Mouse (Mus musculus) cerebral cortex, adult 2 months (tissue): ENCODE data around the gene Nol3.

Experiments
- WGBS: fragments of 180-500 bp; shearing (Covaris S2); methylation state at CpG from one replicate; pipeline ENCODE4 v1.1.7; 2018; 5-methylcytosine and 5-hydroxymethylcytosine counted together

The Nol3 gene

DNA sequence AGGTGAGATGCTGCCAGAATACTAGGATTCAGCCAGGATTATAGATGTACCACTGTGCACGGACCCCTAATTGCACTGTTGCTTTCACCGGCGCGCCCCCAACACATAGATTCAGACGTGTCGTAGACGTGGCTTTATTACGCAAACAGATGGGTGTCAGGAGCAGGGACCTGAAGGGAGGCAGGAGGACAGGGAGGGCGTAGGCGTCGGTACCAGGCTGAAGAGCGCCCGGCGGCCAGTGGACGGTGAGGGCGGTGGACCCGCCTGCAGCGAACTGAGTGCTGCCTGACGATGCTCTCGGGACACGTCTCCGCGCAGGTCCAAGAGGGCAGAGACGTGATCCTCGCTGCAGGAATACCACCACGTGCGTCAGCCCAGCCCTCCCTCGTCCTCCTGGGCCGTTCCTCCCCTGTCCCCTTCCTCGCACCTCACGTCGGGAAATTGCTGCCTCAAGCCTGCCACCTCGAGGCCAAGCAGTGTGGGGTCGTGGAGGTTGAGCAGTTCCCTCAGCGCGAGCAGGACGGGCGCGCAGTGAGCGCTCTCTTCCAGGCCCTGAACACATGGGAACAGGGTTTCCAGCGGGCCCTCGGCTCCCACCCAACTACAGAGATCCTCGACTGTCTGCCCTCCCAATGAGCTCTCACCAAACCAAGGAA, 14.0 kb downstream of the Nol3 start, which contains the start of gene 4931428F04Rik:
Gene 4931428F04Rik, minus strand, starts transcription at position 60 of the 656 bp plus-strand sequence.
- 4% methylated on average over 43 of the region's 43 CpGs for WGBS

- 19% methylated on average over 31 of the region's 31 CpGs for WGBS
Measured at GRCm38 (mm10) chr8:105290554-105291314, 14.8 kb downstream of the Nol3 start.

- WGBS = 80% methylated on average over 8 of the region's 8 CpGs
Measured at GRCm38 (mm10) chr8:105291364-105291763, 15.4 kb downstream of the Nol3 start.

- 61% methylated on average over 3 of the region's 3 CpGs for WGBS
Measured at GRCm38 (mm10) chr8:105291802-105292201, 15.9 kb downstream of the Nol3 start.

DNA sequence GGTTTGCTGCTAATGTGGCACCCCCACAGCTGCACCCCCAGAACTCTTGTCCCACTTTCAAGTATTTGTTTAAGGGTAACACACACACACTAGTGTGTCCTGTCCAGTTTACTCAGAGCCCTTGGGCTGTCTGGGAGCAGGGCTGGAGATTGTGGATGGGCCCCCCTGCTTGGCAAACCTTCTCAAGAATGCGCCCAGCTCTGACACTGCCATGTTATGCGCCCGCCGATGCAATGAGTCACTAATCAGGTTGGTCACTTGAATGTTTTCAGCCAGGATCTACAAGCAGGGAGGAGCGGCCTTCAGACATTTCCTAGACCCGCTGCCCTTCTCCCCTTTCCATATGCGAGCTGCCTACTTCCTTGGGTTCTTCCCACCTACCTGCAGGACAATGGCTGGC, 16.5 kb downstream of the Nol3 start:
- 85% methylated on average over 7 of the region's 7 CpGs for WGBS

DNA sequence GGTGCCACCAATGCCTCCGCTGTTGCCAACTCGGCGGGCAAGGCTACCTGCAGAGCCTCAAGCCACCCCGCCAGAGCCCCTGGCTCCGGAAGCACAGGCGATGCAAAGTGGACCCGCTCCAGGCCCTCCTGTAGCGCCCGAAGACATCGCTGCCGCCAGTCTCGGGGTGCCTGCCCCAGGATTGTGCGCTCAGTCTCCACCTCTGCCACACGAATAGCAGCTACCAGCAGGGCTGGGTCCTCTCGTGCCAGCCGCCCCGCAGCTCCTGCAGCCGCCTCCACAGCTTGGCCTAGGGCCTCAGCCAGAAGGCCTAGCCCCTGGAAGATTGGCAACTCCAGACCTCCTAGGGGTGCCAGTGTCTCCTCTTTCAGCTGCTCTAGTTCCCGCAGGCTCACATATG, 17.5 kb downstream of the Nol3 start:
- WGBS = 81% methylated on average over 19 of the region's 19 CpGs

DNA sequence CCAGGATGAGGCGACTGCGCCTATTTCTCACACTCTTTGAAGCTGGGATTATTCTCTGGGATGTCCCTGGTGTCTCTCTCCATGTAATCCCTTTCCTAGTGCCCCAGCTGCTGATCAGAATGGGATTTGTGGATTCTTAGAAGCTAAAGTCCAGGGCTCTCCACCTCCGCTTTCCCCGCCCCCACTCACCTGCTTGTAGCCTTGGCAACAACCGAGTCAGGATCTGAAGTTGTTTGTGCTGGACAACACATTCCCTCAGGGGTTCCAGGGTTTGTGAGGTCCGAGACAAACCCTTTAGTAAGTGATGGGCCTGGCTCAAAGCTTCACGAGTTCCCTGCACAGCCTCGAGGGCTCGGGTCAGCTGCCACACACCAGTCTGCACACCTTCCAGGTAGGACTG, 18.8 kb downstream of the Nol3 start:
- WGBS = 66% methylated on average over 9 of the region's 9 CpGs

DNA sequence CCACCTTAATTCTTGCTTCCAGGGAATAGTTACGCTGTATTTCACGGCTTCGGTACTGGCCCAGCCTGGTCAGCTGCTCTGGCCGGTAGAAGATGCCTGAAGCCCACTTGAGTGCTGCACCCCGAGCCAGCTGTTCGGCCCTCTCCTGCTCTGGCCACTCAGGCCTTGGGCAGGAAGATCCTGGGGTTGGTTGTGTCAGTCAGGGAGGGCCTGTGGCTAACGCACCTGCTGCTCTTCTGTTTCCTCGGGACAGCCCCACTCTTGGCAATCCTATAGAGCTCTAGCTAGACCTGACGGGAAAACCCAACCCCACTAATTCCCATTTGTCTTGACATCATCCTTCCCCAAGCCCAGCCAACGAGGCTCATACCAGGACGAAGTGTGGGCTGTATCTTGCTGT, 19.3 kb downstream of the Nol3 start:
- WGBS = 67% methylated on average over 11 of the region's 11 CpGs

DNA sequence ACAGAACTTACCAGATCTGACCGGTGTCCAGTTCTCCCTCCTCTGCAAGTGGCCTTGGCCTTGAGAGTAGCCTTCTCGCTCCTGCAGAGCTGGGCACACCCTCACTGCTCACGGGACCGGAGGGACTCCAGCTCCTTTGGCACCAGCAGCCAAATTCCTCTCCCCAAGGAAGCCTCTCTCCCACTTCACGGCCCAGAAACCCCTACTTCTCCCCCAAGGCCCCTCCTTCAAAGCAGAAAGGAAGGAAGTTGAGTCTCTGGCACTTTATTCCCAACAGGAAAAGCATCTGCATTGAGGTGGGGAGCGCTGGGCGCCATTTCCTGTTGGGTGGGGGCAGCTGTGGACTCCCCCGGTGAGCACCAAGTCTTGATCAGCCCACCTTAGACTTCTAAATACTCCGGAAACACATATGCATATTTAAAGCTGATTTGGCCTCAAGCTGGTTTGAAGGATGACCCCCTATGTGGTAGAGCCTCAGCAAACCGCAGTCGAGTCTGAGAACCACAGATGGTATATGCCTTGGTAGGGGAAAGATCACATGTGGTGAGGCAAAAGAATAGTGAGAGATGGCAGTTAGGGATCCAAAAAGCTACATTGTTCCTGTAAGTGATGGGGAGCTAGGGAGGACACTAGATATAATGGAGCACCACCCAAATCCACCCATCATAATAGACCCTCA, 20.1 kb downstream of the Nol3 start, which contains the start of gene Exoc3l:
Gene Exoc3l, minus strand, starts transcription at position 207 of the 679 bp plus-strand sequence.
- WGBS = 69% methylated on average over 11 of the region's 11 CpGs

DNA sequence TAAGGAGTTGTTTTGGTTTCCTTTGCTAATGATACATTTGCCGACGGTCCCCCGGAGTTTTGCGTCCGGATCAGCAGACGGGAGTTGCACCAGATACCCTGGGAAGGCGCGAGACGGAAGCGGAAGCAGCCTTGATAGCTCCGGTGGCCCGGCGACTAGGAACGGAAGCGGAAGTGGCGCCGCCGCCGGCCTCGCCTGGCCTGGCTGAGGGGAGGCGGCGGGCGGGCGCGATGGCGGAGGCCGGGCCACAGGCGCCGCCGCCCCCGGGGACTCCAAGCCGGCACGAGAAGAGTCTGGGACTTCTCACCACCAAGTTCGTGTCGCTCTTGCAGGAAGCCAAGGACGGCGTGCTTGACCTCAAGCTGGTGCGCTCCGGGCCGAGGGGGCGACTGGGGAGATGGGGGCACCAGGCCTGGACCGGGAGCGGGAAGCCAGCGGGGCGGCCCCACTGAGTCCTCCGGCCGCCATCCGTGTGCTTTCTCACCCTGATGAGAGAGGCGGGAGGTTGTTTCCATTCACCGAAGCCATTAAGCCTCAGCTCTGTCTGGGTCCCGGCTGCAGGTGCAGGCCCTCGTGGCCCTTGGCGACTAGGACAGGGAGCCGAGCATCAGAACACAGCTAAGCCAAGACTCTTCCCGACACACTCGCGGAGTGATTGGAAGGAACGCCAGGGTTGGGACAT, 21.7 kb downstream of the Nol3 start, which contains the start of gene E2f4:
Gene E2f4, plus strand, starts transcription at position 153 of the 682 bp plus-strand sequence.
- under 1% methylated on average over 58 of the region's 58 CpGs for WGBS

- 45% methylated on average over 18 of the region's 18 CpGs for WGBS
Measured at GRCm38 (mm10) chr8:105298351-105299252, 22.7 kb downstream of the Nol3 start.

- WGBS = 94% methylated on average over 8 of the region's 8 CpGs
Measured at GRCm38 (mm10) chr8:105299962-105300361, 24.0 kb downstream of the Nol3 start.

GRCm38 (mm10) chr8:105303396-105303795, 27.5 kb downstream of the Nol3 start:
- WGBS = 50% methylated on average over 8 of the region's 8 CpGs

- WGBS = 53% methylated on average over 9 of the region's 9 CpGs
Measured at GRCm38 (mm10) chr8:105303874-105304273, 27.9 kb downstream of the Nol3 start.

DNA sequence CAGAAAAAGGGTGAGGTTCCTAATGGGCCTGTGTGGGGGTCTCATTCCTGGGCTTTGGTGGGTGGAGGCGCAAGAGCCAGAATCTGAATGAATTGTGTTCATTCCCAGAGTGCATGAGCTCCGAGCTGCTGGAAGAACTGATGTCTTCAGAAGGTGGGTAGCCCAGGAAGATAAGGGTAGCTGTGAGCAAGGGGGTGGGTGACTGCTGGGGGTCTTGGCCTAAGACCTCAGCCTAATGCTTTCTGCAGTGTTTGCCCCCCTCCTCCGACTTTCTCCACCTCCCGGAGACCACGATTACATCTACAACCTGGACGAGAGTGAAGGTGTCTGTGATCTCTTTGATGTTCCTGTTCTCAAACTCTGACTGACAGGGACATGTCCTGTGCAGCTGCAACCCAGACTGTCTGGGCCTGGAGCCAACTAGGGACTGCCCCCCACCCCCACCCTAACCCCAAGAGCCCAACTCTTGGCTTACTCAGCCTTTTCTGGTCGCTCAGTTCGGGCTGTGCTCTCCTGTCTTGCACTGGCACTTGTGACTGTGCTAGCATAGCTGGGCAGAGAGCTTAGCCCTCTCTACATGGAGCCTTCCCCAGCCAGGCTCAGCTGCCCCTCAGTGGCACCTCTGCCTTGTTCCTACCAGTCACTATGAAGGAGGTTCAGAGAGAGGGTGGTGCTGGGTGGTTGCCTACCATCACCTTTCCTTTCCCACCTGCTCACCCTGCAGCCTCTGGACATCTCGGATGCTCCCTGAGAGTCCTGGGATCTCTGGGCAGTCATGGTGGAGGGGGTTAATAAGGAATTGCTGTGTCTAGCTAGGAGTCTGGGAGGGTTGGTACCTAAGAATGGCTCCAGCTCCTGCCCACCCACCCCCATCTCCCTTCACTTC, 28.6 kb downstream of the Nol3 start:
- 36% methylated on average over 9 of the region's 9 CpGs for WGBS

DNA sequence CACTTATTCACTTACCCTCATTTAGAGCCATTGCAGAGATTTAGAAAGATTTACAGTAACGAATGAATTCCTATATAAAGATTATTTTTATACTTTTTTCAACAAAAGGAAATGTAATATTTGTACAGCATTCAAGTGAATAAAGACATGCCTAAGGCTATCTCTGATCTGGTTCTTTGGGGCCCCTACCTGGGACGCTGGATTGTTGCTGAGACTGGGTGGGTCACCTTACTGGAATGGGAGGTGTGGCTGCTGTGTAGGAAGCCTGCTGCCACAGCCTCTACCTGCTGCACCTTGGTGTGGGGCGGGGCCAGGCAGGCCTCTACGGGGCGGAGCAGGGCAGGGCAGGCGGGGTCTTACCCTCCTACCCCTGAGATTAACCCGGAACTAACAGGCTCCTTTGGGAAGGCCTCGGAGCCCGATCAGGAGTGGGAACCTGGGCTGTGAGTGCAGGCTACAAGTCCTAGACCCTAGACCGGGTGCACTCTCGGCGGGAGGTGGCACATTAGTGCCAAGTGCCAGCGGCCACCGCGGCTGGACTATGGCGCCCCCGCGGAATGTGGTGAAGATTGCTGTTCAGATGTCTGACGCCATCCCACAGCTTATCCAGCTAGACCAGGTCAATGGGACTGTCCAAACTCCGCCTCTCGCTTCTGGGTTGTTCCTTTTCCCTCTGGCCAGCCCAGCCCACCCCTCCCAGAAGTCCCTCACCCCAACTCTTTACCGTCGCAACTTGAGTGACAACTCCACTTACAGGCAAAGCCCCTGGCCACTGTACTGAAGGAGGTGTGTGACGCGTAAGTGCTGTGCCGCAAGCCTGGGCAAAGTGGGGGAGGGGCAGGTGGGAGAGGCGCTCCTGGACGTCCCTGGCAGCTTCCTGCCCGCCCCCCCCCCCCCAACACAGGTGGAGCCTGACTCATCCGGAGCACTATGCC, 29.5 kb downstream of the Nol3 start, which contains the start of gene Elmo3:
Gene Elmo3, plus strand, starts transcription at position 391 of the 935 bp plus-strand sequence.
- 6% methylated on average over 29 of the region's 30 CpGs for WGBS

DNA sequence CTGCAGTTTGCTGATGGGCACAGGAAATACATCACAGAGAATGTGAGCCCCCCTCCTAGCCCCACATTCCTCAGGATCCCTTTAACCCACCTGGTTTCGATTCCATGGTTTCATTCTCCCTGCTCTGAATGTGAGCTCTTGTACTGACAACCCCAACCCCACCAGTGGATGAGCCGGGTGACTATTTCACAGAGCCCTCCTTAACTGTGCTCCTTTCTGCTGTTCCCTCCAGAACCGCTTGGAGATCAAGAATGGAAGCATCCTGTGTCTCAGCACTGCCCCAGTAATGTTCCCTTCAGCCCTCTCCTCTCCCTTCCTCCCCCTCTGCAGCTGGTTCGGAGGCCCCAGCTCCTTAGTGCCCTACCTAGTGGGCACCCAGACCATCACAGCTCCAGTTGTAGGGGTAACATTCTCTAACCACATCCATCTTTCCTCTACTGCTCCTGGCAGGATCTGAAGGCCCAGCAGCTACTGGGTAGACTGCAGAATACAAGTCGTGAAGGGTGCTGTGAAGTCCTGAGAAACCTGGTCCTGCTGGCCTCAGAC, 30.3 kb downstream of the Nol3 start:
- WGBS = 48% methylated on average over 5 of the region's 5 CpGs

DNA sequence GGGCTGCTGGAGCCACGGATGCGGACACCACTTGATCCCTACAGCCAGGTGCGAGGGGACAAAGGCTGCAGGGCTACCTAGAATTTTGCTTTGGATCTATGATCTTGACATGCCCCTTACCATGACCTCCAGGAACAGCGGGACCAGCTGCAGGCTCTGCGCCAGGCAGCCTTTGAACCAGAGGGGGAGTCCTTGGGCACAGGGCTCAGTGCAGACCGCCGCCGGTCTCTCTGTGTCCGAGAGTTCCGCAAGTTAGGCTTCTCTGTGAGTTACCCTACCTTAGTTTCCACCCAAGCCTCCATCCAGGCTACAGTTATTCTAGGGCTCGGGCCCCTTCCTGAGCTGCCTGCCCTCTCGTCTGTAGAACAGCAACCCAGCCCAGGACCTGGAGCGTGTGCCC, 31.7 kb downstream of the Nol3 start:
- 95% methylated on average over 13 of the region's 13 CpGs for WGBS
